Mouse (Mus musculus): ENCODE results near the gene Mas1. TPM values are rescaled to one million over a fixed set of nuclear protein-coding genes. Genes with fewer than 3 reads are reported as not detected.

Gene Mas1
- polyA plus RNA-seq, 1 experiment: 0.10 TPM

DNA sequence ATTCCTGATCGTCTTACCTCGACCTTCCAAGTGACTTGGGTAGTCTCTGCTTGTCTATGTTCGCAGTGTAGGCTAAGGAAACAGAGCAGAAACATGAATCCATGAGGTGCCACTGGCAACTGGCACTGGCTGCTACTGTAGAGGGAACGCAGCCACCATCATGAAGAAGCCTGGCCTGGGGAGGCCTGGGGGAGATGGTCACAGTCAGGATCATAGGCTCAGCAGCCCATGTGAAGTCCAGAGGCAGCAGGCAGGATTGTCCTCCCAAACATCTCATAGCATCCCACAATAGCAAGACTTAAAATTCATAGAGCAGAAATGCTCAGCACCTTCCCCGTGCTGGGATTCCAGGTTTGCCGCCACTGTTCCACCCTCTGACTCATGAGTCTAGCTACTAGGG, 59.1 kb downstream of the Mas1 start:
- H3K4me3 ChIP-seq: no peak overlapping the region
- no peaks in the 10 kb centered on the region for H3K79me2 ChIP-seq (ENCODE audit: control insufficient read depth, insufficient read depth)
- no peaks in the 10 kb centered on the region for H3K36me3 ChIP-seq (ENCODE audit: control insufficient read depth, insufficient read depth)
- H3K4me2 ChIP-seq (ENCODE audit: low read depth): no peak overlapping the region
- no peaks in the 10 kb centered on the region for H3K27me3 ChIP-seq (ENCODE audit: control insufficient read depth, insufficient read depth, insufficient read length)
- H3ac ChIP-seq (ENCODE audit: control insufficient read depth, insufficient read length): no peak overlapping the region
- TF ChIP-seq USF1 (IDR thresholded peaks at IDR 0.05; ENCODE audit: low read depth): no peak
- no peak for TF ChIP-seq REST (IDR thresholded peaks at IDR 0.05; ENCODE audit: insufficient read depth, insufficient read length)
- TF ChIP-seq MYOD1 (IDR thresholded peaks at IDR 0.05; ENCODE audit: control insufficient read depth in 1 of 3, insufficient read length in 2 of 3, low read depth in 2 of 3): no peak
- TF ChIP-seq CEBPB (IDR thresholded peaks at IDR 0.05; ENCODE audit: insufficient read depth, poor library complexity, severe bottlenecking): no peak
- TF ChIP-seq POLR2A (IDR thresholded peaks at IDR 0.05; ENCODE audit: insufficient read length, low read depth): no peak
- no peak for TF ChIP-seq SRF (IDR thresholded peaks at IDR 0.05; ENCODE audit: control insufficient read depth, insufficient read length, low read depth)
- no peak for TF ChIP-seq TCF12 (IDR thresholded peaks at IDR 0.05; ENCODE audit: insufficient read depth, poor library complexity, severe bottlenecking)
- no peak for TF ChIP-seq MYOG (IDR thresholded peaks at IDR 0.05; ENCODE audit: control insufficient read depth in 1 of 3, insufficient read depth in 1 of 3, insufficient read length in 2 of 3, low read depth in 2 of 3)
- no peak for TF ChIP-seq TCF3 (IDR thresholded peaks at IDR 0.05; ENCODE audit: insufficient read length, low read depth)
- TF ChIP-seq MAX (IDR thresholded peaks at IDR 0.05; ENCODE audit: low read depth): no peak
- no peak for TF ChIP-seq E2F4 (IDR thresholded peaks at IDR 0.05; ENCODE audit: insufficient read depth)
- TF ChIP-seq POLR2AphosphoS2 (IDR thresholded peaks at IDR 0.05; ENCODE audit: insufficient read length, low read depth): no peak

DNA sequence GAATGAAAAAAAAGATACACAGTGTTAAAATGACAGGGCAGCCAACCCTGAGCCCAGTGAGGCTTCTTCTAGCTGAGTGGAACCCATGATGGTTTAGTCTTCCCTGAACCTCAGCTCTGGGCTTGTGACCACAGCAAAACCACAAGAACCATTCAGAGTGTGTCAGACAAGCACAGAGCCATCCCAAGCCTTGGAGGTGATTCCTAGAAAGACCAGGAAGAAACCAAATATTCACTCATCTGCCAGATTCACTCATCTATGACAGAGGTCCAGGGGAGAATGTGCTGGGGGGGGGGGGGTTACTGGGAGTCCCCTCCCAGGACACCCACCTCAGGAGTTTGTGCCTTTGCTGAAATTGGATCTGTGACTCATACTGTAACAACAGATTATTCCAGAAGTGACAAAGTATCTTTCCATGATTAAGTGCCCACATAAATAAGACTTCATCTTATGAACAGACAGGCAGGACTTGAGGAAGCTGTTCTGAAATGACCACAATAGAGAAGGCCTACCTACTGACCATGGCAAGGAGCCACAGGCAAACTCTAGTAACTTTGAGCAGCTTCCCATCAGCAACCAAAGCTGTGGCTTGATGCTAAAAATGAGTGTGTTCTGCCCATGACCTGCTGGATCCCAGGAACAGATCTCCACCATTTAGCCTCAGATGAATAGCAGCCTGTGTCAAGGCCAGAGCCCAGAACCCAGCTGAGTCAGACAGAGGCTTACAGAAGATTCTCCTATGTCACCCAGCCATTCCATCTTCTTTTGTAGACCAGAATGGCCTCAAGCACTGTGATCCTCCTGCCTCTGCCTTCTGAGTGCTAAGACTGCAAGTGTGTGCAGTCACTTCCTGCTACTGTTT, 63.1 kb downstream of the Mas1 start:
- Histone ChIP-seq H3K4me2 (ENCODE audit: low read depth) (no peak overlapping the region), H3K79me2 (ENCODE audit: control insufficient read depth, insufficient read depth) (no peaks in the 10 kb centered on the region), H3K36me3 (ENCODE audit: control insufficient read depth, insufficient read depth) (no peaks in the 10 kb centered on the region), H3K27me3 (ENCODE audit: control insufficient read depth, insufficient read depth, insufficient read length) (no peaks in the 10 kb centered on the region), H3K4me3 (no peak overlapping the region), H3ac (ENCODE audit: control insufficient read depth, insufficient read length) (no peak overlapping the region)
- TF ChIP-seq POLR2AphosphoS2 (IDR thresholded peaks at IDR 0.05; ENCODE audit: insufficient read length, low read depth): no peak
- TF ChIP-seq MYOD1 (IDR thresholded peaks at IDR 0.05; ENCODE audit: control insufficient read depth in 1 of 3, insufficient read length in 2 of 3, low read depth in 2 of 3): peak in 1 of 3 experiments; percentile 3

DNA sequence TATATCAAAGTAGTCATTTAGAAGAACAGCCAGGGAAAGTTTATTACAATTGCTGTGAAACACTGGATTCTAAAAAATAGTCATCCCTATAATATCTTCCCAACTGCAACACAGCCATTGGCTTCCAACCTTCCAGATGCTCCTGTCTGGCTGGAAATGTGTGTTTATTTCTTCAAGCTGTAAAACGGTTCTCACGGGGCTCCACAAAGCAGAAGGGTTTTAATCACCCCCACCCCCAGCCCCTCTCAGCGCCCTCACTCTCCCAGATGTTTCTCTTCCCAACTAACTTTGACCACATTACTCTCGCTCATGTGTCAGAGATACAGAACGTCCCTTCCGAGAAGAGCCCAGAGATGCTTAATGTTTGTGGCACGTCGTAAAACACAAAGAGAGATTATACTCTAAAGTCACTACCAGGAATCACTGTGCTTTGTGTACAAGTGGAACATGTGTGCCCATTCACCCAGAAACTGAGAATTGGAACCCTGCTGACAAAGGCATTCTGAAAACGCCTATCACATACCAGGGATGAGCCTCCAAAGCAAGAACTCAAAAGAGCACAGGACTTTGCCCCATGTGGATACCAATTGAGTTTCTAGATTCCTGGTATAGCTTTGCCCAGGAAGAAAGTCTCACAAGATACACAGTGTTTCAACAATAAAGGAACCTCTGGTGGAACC, 65.9 kb downstream of the Mas1 start:
- no peak overlapping the region for H3K4me3 ChIP-seq
- H3K36me3 ChIP-seq (ENCODE audit: control insufficient read depth, insufficient read depth): no peaks in the 10 kb centered on the region
- no peaks in the 10 kb centered on the region for H3K79me2 ChIP-seq (ENCODE audit: control insufficient read depth, insufficient read depth)
- no peak overlapping the region for H3ac ChIP-seq (ENCODE audit: control insufficient read depth, insufficient read length)
- H3K4me2 ChIP-seq (ENCODE audit: low read depth): no peak overlapping the region
- TF ChIP-seq USF1 (IDR thresholded peaks at IDR 0.05; ENCODE audit: low read depth): no peak
- TF ChIP-seq CEBPB (IDR thresholded peaks at IDR 0.05; ENCODE audit: insufficient read depth, poor library complexity, severe bottlenecking): no peak
- no peak for TF ChIP-seq REST (IDR thresholded peaks at IDR 0.05; ENCODE audit: insufficient read depth, insufficient read length)
- no peak for TF ChIP-seq TCF3 (IDR thresholded peaks at IDR 0.05; ENCODE audit: insufficient read length, low read depth)
- no peaks in the 10 kb centered on the region for H3K27me3 ChIP-seq (ENCODE audit: control insufficient read depth, insufficient read depth, insufficient read length)

DNA sequence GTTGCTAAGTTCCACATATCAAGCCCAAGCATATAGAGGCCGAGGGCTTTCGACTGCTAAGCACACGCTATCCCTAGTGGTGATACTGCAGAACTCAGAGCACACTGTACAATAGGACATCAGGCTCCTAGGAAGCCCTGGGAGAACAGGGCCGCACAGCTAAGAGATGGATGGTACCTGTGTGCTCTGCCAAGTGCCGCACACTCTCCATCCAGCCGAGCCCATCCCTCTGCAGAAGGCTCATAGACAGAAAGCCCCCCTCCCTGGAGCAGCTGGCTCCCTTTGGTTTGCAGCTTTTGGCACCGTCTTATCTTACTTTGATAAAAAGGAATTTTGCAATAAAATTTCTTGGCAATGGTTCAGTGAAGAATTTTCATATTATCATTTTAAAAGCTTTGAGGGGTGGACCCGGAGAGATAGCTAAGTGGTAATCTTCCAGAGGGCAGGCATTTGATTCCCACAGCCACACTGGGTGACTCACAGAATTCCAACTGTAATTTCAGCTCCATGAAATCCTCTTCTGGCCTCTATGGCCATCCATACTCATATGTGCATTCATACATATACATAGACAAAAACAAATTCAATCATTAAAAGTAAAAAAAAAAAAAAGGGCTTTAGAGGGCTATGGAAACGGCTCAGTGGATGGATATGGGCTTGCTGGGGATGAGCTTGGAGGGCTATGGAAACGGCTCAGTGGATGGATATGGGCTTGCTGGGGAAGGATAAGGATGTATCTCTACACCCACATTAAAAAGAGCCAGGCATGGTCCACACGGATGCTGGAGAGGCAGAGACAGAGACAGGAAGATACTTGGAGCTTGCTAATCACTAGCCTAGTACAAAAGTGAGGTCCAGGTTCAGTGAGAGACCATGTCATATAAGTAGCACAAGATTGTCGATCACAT, 68.3 kb downstream of the Mas1 start:
- Histone ChIP-seq H3ac (ENCODE audit: control insufficient read depth, insufficient read length) (no peak overlapping the region), H3K4me3 (no peak overlapping the region), H3K79me2 (ENCODE audit: control insufficient read depth, insufficient read depth) (no peaks in the 10 kb centered on the region), H3K36me3 (ENCODE audit: control insufficient read depth, insufficient read depth) (no peaks in the 10 kb centered on the region), H3K27me3 (ENCODE audit: control insufficient read depth, insufficient read depth, insufficient read length) (no peaks in the 10 kb centered on the region), H3K4me2 (ENCODE audit: low read depth) (no peak overlapping the region)
- TF ChIP-seq REST (IDR thresholded peaks at IDR 0.05; ENCODE audit: insufficient read depth, insufficient read length) (no peak), MYOG (IDR thresholded peaks at IDR 0.05; ENCODE audit: control insufficient read depth in 1 of 3, insufficient read depth in 1 of 3, insufficient read length in 2 of 3, low read depth in 2 of 3) (peak in 1 of 3 experiments; percentile 34)

DNA sequence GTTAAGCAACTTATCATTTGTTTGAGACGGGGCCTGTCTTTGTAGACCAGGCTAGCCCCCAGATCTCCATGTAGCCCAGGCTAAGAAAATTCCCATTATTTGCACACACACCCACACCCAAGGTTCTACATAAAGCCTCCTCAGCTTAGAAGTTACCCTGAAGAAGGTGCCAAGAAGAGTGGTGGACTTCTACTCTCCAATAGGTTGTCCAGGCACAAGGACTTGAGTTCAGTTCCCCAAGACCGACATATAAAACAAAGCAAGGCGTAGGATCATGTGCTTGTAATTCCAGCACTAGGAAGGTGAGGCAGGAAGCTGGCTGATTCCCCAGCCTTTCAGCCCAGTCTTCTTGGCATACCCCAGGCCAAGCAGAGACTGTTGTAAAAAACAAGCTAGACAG, 69.4 kb downstream of the Mas1 start:
- Histone ChIP-seq H3K79me2 (ENCODE audit: control insufficient read depth, insufficient read depth) (no peaks in the 10 kb centered on the region), H3ac (ENCODE audit: control insufficient read depth, insufficient read length) (no peak overlapping the region), H3K27me3 (ENCODE audit: control insufficient read depth, insufficient read depth, insufficient read length) (no peaks in the 10 kb centered on the region), H3K36me3 (ENCODE audit: control insufficient read depth, insufficient read depth) (no peaks in the 10 kb centered on the region), H3K4me2 (ENCODE audit: low read depth) (no peak overlapping the region), H3K4me3 (no peak overlapping the region)
- TF ChIP-seq REST (IDR thresholded peaks at IDR 0.05; ENCODE audit: insufficient read depth, insufficient read length): no peak
- no peak for TF ChIP-seq TCF3 (IDR thresholded peaks at IDR 0.05; ENCODE audit: insufficient read length, low read depth)
- no peak for TF ChIP-seq MYOD1 (IDR thresholded peaks at IDR 0.05; ENCODE audit: control insufficient read depth in 1 of 3, insufficient read length in 2 of 3, low read depth in 2 of 3)
- TF ChIP-seq POLR2A (IDR thresholded peaks at IDR 0.05; ENCODE audit: insufficient read length, low read depth): no peak
- no peak for TF ChIP-seq USF1 (IDR thresholded peaks at IDR 0.05; ENCODE audit: low read depth)

All from myocyte (in vitro differentiated cells).